Mouse (Mus musculus): ENCODE measurements around the gene Tescl.

Tescl gene

DNA sequence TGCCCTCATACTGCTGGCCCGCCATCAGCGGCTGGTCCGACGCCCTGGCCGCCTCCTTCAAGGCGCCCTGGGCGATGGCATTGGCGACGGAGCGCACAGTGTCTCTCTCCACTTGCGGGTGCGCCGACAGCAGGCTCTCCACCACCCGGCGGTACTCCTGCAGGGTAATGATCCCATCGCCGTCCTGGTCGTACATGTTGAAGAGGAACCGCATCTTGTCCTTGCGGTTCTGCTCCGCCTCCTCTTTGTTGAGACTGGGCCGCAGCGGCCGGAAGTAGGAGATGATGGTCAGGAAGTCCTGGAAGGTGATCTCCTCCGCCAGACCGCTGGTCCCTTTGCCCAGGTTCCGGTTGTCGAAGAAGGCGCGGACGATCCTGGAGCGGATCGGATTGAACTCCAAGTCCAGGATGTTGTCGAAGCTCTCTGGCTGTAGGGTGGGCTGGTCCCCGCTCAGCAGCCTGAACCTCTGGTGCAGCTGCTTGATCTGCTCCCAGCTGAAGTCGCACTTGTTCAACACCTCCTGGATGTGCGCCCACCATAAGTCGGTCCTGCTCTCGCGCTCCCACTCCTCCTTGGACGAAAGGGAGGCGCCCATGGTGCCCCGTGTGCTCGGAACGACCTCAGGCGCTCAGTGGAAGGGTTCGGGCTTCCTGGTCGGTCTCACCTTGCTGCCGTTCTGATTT lies at the start of gene Tescl:
Gene Tescl, minus strand, starts transcription at position 633 of the 683 bp plus-strand sequence.
- DNase-seq, result no peak

DNA sequence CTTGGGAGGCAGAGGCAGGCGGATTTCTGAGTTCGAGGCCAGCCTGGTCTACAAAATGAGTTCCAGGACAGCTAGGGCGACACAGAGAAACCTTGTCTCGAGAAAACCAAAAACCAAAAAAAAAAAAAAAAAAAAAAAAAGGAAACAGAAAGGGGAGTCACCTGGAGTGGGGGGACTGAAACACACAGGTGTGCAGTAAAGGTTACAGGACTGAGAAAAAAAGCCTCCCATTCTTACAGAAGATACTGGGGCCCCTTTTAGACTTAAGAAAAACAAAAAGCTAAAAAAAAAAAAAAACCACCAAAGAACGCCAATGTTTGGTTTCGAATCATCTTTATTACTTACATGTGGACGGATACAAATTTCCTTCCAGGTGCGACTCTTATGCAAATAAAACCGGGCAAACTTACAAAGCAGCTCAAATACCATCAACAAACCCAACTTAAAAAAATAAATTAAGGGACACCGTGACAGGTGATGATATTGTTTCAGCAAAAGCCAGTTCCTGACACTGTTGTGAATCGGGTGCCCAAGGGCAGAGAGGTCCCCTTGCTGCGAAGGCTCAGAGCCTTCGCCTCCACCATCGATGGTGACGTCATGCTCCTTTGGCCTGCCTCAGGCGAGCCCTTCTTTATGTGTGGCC lies 49.1 kb upstream of the Tescl start:
- no peak for DNase-seq

DNA sequence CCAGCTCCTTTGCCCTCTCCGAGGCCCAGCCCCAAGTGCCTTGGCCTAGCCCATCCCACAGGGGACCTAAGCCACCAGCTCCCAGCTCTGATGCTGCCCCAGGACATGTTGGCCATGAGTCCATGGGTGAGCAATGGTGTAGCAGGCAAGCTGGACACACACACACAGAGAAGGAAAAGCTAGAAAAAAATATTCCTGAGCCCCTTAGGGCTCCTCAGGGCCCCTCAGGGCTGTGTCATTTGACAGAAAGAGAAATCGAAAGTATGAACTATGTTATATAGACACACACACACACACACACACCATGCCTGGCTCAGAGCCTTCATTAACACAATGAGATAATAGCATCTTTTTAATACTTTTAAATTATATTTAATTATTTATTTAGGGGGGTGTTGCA lies 46.6 kb upstream of the Tescl start:
- no peak for DNase-seq

DNA sequence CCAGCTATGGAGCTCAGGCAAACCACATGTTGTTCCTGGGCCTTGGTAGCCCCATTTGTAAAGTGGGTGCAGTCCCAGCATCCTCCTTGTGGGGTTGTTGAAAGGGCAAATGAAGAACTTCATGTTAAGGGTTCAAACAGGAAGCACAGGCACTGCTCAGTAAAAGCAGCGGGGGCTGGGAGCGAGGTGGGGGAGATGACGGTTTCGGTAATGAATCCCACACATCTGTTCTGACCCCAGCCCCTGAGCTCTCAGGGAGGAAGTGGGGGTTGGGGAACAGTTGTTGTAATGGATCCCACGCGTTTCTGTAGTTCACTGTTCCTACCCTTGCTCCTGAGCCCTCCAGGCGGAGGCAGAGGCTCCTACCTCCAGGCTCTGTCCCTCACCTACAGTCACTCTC lies 46.2 kb upstream of the Tescl start:
- DNase-seq, result no peak

DNA sequence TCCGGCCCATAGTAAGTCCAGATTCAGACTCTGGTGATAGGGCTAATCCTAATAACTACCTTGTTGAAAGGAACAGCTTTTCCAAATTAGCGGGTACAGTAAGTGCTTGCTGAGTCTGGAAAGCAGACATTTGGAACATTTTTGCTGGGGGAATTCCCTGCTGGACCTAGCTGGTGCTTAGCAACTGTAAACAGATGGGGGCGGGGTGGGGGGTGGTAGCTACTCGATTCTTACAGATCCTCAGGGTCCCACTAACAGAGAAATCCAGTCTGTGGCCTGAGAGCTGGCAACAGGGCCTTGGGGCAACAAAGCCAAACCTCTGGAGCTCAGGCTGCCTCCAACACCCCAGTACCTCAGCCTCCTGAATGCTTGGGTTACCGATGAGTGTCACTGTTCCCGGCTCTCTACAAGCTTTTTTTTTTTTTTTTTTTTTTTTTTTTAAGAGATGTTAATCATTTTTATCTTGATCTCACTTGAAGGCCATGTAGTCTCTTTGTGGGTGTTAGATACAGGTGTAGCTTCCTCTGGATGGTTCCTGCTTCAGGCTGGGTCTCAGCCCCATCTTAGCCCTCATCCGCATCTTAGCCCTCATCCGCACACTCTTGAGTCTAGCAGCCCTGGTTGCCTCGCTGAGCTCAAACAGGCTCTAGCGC lies 44.4 kb upstream of the Tescl start:
- no peak for DNase-seq

DNA sequence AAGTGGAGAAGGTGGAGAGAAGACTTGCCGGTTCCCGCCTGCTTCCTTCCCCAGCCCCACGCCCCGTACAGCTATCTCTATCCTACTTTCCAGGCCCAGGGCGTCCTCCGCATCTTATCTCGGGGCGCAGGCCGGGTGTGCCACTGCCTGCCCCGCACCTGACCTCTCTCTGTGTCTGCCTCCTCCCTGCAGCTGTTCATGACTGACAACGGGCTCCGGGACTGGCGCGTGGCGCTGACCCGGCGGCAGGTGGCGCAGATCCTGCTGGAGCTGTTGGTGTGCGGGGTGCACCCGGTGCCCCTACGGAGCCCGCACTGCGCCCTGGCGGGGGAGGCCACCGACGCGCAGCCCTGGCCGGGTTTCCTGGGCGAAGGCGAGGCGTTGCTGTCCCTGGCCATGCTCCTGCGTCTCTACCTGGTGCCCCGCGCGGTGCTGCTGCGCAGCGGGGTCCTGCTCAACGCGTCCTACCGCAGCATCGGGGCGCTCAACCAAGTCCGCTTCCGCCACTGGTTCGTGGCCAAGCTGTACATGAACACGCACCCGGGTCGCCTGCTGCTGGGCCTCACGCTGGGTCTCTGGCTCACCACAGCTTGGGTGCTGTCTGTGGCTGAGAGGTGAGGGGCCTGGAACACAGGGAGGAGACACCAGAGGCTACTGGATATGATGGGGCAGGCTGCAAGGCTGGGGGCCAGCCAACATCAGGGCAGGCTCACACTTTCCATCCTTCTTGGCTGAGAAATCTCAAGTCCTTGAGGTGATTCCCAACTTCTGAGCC lies 43.5 kb upstream of the Tescl start:
- no peak for DNase-seq

DNA sequence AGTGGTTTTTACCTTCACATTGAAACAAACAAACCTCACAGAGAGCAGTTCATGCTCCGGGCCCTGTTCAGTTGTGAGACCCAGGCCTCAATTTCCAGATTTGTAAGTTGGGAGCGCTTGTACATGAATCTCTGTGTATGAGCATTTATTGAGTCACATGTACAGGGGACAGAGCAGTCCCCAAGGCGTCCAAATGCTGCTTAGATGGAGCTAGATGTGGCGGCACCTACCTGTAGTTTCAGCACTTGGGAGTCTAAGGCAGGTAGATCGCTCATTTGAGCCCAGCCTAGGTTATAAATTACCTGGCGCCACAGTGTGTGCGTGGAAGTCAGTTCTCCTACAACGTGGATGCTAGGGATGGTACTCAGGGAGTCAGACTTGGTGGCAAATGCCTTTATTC lies 42.7 kb upstream of the Tescl start:
- no peak for DNase-seq

DNA sequence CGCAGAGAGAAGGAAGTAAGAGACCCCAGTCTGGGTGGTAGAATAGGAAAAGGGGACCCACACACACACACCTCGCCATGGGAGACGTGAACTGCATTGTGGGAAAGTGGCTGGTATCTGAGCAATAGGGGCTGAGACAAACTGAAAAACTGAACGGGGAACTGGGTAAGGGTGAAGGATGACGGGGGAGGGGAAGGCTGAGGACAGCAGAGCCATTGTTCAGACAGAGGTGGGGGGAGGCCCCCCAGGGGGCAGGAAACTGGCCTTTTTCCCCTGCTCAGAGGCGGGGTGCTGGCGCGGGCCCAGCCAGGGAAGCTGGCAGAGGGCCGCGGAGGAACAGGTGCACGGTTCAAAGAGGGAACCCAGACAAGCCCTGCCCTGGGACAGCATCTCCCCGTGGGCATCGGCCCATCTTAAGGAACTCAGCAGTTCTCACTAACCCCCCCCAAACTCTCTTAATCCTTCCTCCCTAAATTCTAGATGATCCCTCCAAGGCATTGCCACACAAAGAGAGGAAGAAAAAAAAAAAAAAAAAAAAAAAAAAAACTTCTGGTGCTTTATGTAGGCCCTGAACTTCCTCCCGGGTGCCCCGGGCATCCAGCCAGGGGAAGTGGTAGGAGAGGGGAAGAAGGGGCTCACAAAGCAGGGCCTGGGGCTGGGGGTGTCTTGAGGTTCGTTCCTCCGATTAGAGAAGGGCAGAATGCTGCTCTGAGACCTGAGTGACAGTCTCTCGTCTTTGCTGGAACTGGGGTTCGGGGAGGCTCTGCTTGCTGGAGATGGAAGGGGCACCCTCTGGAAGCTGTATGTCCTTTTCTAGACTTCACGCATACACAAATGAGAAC lies 40.0 kb upstream of the Tescl start:
- no peak for DNase-seq

DNA sequence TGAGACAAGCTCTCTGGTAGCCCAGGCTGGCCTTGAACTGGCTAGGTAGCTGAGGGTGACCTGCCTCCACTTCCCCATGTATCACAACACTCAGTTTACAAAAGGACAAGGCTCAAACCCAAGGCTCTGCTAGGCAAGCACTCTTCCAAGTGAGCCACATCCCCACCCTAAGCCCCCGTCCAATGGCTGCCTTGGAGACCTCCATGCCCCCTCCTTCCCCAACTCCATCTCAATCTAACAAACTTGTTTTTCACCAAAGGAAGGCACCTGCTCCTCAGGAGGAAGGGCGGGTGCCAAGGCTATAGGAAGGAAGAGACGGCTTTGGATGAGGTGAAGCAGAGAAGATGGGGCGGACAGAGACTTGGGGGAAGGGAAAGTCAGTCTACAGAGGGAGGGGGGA lies 39.0 kb upstream of the Tescl start:
- no peak for DNase-seq

DNA sequence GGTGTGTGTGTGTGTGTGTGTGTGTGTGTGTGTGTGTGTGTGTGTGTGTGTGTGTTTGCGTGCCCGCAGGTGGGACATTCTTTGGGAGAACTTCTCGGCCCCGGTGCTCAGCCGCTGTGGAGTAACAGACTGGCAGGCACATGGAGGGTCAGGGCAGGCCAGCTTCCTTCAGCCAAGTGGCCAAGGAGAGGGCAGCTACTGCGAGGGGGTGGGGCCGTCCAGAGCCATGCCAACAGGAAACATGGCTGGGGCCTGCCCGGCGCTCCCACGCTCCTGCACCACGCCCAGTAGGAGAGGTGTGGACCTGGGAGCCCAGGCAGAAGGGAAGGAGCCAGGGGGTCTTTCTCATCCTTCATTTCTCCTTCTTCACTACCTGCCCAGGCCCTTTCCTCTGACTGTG lies 38.6 kb upstream of the Tescl start:
- no peak for DNase-seq

DNA sequence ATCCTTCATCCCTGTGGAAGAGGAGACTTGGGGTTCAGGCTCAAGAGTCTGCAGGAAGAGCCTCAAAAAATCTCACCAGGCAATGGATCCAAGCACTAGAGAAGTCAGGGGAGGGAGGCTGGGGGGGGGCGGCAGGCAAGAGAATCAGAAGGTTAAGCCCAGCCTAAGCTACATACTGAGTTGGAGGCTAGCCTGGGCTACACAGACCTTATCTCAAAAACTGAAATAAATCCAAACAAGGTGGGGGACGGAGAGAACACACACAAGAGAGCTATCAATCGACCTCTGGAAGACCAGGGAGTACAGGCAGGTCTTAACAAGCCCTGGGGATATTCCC lies 38.0 kb upstream of the Tescl start:
- DNase-seq, result no peak

DNA sequence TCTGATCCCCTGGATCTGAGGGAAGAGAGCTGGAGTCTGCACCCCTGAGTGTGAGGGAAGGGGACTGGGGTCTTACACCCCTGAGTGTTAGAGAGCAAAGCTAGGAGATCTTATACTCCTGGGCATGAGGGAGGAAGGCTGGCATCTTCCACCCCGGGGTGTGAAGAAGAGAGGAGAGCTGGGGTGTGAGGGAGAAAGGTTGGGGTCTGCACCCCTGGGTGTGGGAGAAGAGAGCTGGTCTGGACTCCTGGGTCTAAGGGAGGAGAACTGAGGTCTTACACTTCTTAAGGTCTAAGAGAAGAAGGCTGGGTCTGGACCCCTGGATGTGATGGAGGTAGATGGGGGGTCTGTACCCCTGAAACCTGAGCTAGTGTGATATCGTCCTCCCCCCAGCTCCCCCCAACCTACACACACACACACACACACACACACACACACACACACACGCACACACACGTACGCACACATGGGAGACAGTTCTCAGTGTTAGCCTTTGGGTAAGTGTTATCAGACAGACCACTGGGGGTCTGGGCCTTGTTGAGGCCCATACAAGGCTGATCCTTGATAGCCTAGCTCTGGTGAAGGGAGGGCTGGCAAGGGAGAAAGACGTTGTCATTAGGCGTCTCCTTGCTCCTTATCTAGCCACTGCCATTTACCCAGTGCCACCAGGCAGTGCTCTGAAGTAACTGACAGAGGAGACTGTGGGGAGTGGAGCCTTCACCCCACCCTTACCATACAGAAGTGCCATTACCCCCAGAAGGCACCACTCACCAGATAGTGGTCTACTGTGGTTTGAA lies 37.5 kb upstream of the Tescl start:
- DNase-seq, result no peak

DNA sequence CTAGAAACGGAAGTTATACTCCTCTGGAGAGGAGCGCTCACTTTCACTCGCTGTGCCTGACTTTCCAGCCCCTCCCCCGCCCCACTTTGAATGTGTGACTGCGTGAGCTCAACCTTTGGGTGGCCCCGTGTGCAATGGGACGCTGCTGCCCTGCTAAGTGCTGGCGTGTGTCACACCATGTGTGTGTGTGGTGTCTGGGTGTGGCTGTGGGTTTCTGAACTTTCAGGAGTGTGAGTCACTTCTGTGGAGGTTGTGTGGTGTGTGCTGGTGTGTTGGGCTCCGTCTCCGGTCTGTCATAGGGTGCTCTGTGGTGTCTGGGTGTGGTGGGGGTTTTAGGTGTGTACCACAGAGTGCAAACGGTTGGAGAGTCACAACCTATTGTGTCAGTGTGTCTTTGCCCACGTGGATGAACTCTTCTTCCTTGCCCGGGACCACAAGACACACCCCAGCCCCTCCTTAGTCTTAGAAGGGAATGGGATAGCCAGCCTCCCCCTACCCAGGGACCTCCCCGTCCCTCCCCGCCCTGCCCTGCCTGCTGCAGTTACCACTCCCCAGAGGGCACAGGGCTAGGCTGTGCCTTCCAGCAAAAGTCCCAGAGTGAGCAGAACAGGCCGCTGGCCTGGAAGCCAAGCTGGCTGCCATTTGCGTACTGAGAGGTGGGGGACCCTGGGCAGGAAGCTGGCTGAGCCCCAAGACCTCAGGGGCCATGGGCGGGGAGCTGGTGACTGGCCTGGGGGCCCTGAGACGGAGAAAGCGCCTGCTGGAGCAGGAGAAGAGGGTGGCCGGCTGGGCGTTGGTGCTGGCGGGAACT lies 36.2 kb upstream of the Tescl start, which contains the start of gene Kcnn4:
Gene Kcnn4, plus strand, starts transcription at position 533 of the 811 bp plus-strand sequence.
- no peak for DNase-seq

DNA sequence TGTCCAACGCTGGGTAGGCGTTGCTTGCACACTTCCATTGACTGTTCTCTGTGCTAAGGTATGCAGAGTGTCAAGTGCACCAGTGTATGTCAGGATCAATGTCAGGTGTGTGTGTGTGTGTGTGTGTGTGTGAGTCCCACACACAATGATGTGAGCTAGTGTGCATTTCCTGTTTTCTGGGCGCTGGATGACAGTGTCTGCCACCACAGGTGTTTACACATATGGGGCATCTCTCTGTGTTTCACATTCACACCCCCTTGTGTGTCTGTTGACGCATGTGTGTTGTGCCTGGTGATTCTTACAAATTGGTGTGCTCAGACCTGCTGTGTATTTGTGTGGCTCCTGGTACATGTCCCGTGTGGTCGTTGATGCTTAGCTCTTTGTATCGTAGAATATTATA lies 35.2 kb upstream of the Tescl start:
- no peak for DNase-seq

DNA sequence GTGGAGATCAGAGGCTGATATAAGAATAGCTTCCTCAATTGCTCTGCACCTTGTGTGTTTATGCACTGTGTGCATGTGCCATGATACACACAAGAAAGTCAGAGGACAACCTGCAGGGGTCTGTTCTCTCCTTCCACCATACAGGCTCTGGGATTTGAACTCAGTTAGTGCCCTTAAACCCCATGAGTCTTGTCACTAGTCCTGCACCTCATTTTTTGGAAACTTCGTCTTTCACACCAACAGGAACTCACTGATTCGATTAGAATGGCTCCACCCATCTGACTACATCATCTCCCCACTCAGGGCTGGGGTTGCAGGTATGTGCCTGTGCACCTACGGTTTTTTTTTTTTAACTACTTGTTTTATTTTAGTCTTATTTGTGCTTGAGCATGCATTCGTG lies 34.5 kb upstream of the Tescl start:
- DNase-seq, result no peak

DNA sequence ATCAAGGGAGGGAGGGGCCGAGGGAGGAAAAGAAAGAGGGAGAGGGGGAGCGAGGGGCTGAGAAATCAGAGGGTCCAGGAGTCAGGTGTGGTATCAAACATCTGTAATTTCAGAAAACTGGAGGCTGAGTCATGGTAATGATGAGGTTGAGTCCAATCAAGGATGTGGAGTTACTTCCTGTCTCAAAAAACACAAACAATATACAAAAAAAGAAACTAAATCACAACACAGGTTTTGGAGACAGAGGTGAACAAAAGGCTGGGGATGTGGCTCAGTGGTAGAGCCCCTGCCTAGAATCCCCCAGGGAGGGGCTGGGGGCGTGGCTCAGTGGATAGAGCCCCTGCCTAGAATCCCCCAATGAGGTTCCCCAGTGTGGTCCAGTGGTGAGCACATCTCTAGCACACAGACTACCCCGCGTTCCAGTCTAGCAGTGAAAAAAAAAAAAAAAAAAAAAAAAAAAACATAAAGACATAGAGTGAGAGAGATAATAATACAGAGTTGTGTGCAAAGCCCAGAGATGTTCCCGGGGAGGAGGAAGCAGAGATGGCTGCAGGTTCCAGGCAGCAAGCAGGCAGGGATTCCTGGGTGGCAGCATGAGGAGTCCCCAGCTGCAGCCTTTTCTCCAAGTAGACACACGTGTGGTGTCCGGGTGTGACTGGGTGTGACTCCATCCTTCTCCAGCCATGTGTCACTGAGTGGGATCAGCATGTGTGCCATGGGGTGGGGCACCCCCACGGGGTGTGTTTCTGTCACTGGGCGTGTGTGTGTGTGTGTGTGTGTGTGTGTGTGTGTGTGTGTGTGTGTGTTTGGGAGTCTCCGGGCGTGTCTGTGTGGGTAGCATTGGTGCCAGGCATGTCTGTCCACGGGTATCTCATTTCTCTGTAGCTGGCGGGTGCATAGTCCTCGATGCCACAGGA lies 33.2 kb upstream of the Tescl start:
- no peak for DNase-seq

DNA sequence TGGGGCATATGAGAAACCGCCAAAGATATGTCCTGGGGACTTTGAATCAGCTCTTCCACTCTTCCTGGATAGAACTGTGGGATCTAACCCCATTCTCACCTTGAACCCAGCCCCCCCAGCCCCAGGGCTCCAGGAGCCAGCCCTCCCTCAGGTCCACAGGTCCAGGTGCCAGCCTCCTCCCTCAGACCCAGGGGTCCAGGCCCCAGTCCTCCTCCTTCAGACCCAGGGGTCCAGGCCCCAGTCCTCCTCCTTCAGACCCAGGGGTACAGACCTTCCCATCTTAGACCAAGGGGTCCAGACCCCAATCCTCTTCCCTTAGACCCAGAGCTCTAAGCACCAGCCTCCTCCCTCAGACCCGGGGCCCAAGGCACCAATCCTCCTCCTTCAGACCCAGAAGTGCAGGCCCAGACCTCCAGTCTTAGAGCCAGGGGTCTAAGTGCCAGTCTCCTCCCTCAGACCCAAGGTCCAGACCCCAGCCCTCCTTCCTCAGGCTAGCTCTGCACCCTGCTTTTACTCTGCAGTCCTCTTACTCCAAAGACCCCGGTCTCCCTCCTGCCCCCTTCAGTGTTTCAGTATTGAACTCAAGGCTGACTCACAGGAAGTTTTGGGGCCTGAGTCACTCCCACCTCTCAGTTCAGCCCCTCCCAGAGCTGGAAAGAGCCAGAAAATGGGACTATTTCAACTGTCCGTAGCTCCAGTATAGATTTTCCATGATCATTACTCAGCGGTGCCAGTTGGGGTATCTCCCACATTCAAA lies 31.7 kb upstream of the Tescl start:
- DNase-seq, result no peak

DNA sequence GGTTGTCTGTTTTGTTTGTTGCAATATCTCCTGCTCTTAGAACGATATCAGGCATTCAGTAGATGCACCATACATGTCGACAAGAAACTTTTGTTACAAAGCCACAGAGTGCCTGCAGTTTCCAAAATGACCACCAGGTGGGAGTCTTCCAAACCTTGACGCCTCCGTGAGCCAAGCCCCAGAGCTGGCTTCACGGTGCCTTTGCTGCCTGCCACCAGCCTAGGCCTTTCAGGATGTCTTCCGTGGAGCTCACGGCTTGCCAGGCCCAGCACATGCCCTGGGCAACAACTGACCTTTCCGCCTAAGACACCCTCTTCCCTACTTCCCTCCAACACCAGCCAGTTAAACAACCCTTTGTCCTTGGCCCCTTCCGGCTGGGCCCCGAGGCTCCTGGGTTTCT lies 31.1 kb upstream of the Tescl start:
- DNase-seq, result peak; percentile 78

DNA sequence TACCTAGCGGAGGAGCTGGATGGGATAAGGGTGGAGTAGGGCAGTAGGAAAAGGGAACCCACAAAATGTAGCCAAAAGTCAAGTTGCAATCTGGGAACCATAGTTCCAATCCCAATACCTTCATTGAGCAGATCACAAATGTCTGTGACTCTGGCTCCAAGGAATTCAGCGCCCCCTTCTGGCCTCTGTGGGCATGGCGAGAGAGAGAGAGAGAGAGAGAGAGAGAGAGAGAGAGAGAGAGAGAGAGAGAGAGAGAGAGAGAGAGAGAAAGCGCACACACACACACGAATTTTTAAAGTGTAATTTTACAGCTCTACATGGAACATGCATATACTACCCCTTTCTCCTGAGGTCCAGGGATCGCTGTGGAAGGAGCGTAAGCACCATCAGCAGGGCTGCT lies 29.5 kb upstream of the Tescl start:
- DNase-seq, result no peak
